Mouse (Mus musculus): ENCODE data around the gene A3galt2.

A3galt2 gene

DNA sequence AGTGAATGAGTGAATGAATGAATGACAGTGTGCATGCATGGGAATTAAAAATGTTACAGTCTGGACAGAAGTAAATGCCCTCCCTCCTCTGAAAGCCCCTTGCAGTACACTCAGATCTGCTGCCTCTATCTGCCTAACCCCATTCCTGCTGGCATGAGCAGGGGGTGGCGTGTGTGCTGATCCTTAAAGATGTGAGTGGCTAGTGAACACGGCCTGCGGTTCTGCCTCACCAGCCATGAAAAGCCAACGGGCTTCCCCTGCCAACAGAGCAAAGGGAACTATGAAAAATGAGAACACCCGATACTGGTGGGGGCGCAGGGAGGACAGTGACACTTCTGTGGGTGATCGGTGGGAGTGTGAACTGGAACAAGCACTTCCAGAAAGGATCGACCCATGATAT is 41.6 kb downstream of the A3galt2 start:
- DNase-seq (ENCODE audit: low spot score): no peak

- DNase-seq (ENCODE audit: low spot score): no peak
Measured at GRCm38 (mm10) chr4:128801675-128802465, 46.7 kb downstream of the A3galt2 start.

- no peak for DNase-seq (ENCODE audit: low spot score)
Measured at GRCm38 (mm10) chr4:128803569-128803968, 48.4 kb downstream of the A3galt2 start.

GRCm38 (mm10) chr4:128804426-128805149 is 49.4 kb downstream of the A3galt2 start:
- no peak for DNase-seq (ENCODE audit: low spot score)

GRCm38 (mm10) chr4:128805150-128806042 is 50.2 kb downstream of the A3galt2 start:
- DNase-seq (ENCODE audit: low spot score): no peak

DNA sequence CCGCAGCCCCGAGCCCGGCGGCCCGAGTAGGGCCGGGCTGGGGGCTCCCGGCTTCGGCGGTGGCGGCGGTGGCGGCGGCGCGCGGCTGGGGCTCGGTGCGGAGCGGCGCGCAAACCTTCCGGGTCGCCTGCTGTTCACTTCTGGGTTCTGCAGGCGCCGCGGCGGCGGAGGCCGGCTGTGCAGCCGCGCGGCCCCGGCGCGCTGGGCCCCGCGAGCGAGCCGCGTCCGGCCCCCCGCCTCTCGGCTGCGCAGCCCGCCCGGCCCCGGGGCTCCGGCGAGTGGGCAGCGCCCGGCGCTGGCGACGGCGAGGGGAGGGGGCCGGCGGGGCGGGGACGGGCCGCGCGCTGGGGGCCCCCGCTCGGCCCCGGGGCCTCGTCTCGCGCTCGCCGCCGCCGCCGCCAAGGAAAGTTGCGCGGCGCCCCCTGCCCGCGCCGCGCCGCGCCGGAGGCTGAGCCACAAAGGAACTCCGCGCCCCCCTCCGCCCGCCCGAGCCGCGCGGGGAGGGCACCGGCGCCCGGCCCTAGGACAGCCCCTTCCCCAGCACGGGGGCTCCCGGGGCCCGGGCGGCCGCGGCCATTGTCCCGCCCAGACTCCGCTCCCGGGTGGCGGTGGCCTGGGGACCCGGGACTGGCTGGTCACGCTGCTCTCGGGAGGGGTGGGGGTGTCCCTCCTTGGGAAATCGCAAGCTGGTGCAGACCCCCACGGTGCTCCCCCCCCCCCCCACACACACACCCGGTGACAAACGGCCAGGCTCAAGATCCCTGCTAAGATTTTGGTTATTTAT is 51.1 kb downstream of the A3galt2 start, which contains the start of gene Zfp362:
Gene Zfp362, minus strand, starts transcription at position 3 of the 784 bp plus-strand sequence.
- DNase-seq (ENCODE audit: low spot score): no peak

- DNase-seq (ENCODE audit: low spot score): peak; percentile 86
Measured at GRCm38 (mm10) chr4:128806827-128807179, 51.6 kb downstream of the A3galt2 start.

DNA sequence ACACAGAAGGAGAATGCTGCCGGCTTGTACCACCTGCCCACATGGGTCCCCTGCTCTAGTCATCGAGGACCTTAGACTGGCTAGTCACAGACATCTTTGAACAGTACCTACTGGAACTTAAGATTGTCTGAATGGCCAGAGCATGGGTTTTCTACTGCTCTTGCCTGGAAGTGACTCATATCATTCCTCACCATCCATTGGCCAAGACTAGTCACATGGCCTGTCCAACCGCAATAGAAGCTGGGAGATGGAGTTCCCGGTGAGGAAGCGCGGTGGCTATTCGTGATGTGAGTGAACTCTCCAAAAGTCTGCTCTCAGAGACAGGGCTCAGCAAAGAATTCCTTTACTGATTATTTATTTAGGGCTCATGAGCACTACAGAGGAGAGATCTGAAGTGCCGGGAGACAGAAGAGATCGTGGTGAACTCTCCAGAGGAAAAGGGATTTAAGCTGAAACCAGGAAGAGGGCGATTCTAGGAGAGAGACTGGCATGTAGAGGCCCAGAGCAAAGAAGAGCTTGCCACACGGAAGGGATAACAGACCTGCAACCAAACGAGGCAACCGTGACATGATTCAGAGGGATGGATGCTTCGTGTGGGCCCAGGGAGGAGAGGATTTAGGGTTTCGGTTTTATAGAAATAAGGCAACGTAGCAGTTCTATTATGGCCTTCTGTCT is 56.4 kb downstream of the A3galt2 start:
- peak; percentile 86 for DNase-seq (ENCODE audit: low spot score)

- DNase-seq (ENCODE audit: low spot score): peak; percentile 70
Measured at GRCm38 (mm10) chr4:128817011-128817410, 61.8 kb downstream of the A3galt2 start.

Data from yolk sac, embryonic 10.5 days (tissue).